Mouse (Mus musculus) kidney, postnatal 0 days (tissue): ENCODE data around the gene Arfrp1. TPM values are rescaled to one million over a fixed set of nuclear protein-coding genes. Genes with fewer than 3 reads are reported as not detected.

Experiments used
- ATAC-seq: fragments of 200-750 bp; cut with Nextera tagmentation; replicated peaks from 2 replicates; pipeline ENCODE4 v1.8.0; 2017; ENCODE audit warnings: low read depth, moderate number of reproducible peaks, moderate TSS enrichment, moderate library complexity; ENCODE audit not compliant: low FRiP score
- DNase-seq: peaks from one replicate; pipeline ENCODE4 v3.0.0-alpha.2; 2016; ENCODE audit warnings: low spot score
- H3K27ac ChIP-seq: fragments of 300-500 bp; sonication (generic); 2 replicates; pipeline ENCODE4 v1.5.1; 2014; ENCODE audit warnings: mild to moderate bottlenecking
- H3K27me3 ChIP-seq: fragments of 300-500 bp; sonication (generic); 2 replicates; pipeline ENCODE4 v1.6.1; 2014; ENCODE audit warnings: low read length, mixed read lengths; ENCODE audit not compliant: insufficient read depth
- H3K36me3 ChIP-seq: fragments of 300-500 bp; sonication (generic); 2 replicates; pipeline ENCODE4 v1.6.1; 2014; ENCODE audit warnings: low read length, mixed read lengths; ENCODE audit not compliant: insufficient read depth
- H3K4me1 ChIP-seq: fragments of 300-500 bp; sonication (generic); replicated peaks from 2 replicates; pipeline ENCODE4 v1.6.1; 2014; ENCODE audit warnings: antibody characterized with exemption, low read length, mixed read lengths; ENCODE audit not compliant: insufficient read depth
- H3K4me2 ChIP-seq: fragments of 300-500 bp; sonication (generic); 2 replicates; pipeline ENCODE4 v1.6.1; 2014; ENCODE audit warnings: mild to moderate bottlenecking, low read length, moderate library complexity, mixed read lengths
- H3K4me3 ChIP-seq: fragments of 300-500 bp; sonication (generic); replicated peaks from 2 replicates; pipeline ENCODE4 v1.5.1; 2014; ENCODE audit warnings: low read depth, low read length
- H3K9ac ChIP-seq: fragments of 300-500 bp; sonication (generic); 2 replicates; pipeline ENCODE4 v1.6.1; 2014; ENCODE audit warnings: low read depth, low read length
- H3K9me3 ChIP-seq: fragments of 300-500 bp; sonication (generic); replicated peaks from 2 replicates; pipeline ENCODE4 v1.6.1; 2016; ENCODE audit warnings: low read length, inconsistent platforms, mixed read lengths
- CTCF ChIP-seq: IDR thresholded peaks from 2 replicates; pipeline ENCODE4 v1.5.1; 2016; ENCODE audit warnings: antibody characterized with exemption, low read depth, mild to moderate bottlenecking, moderate library complexity
- WGBS: fragments of 180-500 bp; shearing (Covaris S2); extraction: QIAGEN DNeasy Blood & Tissue Kit; methylation state at CpG from one replicate; pipeline ENCODE4 v1.1.7; 2014; 5-methylcytosine and 5-hydroxymethylcytosine counted together
- polyA plus RNA-seq: library from polyadenylated mRNA; unstranded; fragments of >200 nt; fragmentation: Nextera tagmentation; extraction: Ambion mirVana; gene quantifications from 2 replicates; pipeline ENCODE4 v1.2.1, GENCODE M21; 2015

Arfrp1 gene
- polyA plus RNA-seq, 1 experiment from 2014 or later = 48.7 TPM

- ATAC-seq (peak; percentile 8), DNase-seq (no peak)
- H3K4me1 ChIP-seq = peaks cover 15% of the 10 kb centered on the region
- H3K4me2 ChIP-seq = peak overlapping the region; percentile 81
- WGBS = 4% methylated on average over 14 of the region's 14 CpGs
- no peaks in the 10 kb centered on the region for H3K9me3 ChIP-seq
- peak overlapping the region; percentile 87 for H3K4me3 ChIP-seq
- no peak for TF ChIP-seq CTCF
- peaks cover 23% of the 10 kb centered on the region for H3K36me3 ChIP-seq
- peak overlapping the region; percentile 87 for H3K9ac ChIP-seq
- no peaks in the 10 kb centered on the region for H3K27me3 ChIP-seq
- peak overlapping the region; percentile 95 for H3K27ac ChIP-seq
These were observed 731 bp downstream of the Arfrp1 start for GRCm38 (mm10) chr2:181364487-181364859.

DNA sequence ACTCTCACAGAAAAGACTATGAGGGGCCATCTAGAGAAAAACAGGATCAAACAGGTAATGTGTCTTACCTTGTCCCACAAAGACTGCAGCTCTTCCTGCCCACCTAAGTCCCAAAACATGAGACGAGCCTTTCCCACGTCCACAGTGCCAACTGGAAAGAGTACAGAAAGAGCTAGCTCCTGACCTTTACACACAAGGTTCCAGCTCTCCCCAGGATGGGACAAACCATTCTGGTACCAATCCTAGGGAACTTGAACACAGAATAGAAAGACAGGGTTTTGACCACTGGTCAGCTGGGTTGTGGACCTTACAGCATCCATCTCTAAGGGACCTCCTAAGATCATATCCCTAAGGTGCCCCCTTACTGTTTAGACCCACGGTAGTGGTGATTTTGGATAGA is 1.3 kb downstream of the Arfrp1 start:
- H3K4me2 ChIP-seq = peak overlapping the region; percentile 81
- peaks cover 28% of the 10 kb centered on the region for H3K36me3 ChIP-seq
- H3K9me3 ChIP-seq = no peaks in the 10 kb centered on the region
- peak overlapping the region; percentile 87 for H3K9ac ChIP-seq
- peak overlapping the region; percentile 87 for H3K4me3 ChIP-seq
- peaks cover 15% of the 10 kb centered on the region for H3K4me1 ChIP-seq
- 69% methylated on average over 3 of the region's 3 CpGs for WGBS
- DNase-seq (no peak), ATAC-seq (no peak)
- H3K27ac ChIP-seq = no peak overlapping the region
- H3K27me3 ChIP-seq = no peaks in the 10 kb centered on the region
- TF ChIP-seq CTCF = no peak

GRCm38 (mm10) chr2:181356780-181357179 is 8.4 kb downstream of the Arfrp1 start:
- no peaks in the 10 kb centered on the region for H3K4me1 ChIP-seq
- no peak for DNase-seq
- H3K27me3 ChIP-seq = no peaks in the 10 kb centered on the region
- H3K9ac ChIP-seq = no peak overlapping the region
- WGBS = 87% methylated on average over 3 of the region's 3 CpGs
- peaks cover 54% of the 10 kb centered on the region for H3K36me3 ChIP-seq
- no peak overlapping the region for H3K27ac ChIP-seq
- TF ChIP-seq CTCF = no peak
- no peaks in the 10 kb centered on the region for H3K9me3 ChIP-seq
- no peak overlapping the region for H3K4me2 ChIP-seq
- H3K4me3 ChIP-seq = no peak overlapping the region
- no peak for ATAC-seq

DNA sequence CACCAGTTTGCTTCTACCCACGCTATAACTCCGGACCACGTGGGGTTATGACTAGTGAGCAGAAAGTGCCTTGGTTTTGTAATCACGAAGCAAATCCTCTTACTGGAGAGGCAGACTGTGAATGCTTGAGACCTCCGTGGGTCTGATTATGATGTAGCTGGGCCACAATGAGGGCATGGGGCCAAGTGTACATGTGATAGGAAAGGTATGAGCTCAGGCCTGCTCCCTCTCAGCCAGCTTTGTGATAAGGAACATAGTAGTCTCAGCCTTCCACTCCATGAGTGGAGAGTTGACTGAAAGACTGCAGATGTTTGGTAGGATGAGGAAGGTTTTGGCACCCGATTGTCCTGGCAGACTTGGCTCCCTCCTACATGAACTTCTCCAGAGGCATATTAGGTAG is 22.4 kb downstream of the Arfrp1 start:
- H3K9ac ChIP-seq = no peak overlapping the region
- H3K9me3 ChIP-seq = no peaks in the 10 kb centered on the region
- no peaks in the 10 kb centered on the region for H3K27me3 ChIP-seq
- no peaks in the 10 kb centered on the region for H3K4me1 ChIP-seq
- DNase-seq = no peak
- H3K4me2 ChIP-seq = no peak overlapping the region
- no peak for TF ChIP-seq CTCF
- ATAC-seq = no peak
- WGBS = 92% methylated on average over 6 of the region's 6 CpGs
- H3K36me3 ChIP-seq = peaks cover 27% of the 10 kb centered on the region
- no peak overlapping the region for H3K27ac ChIP-seq
- no peak overlapping the region for H3K4me3 ChIP-seq

GRCm38 (mm10) chr2:181340426-181340825 is 24.8 kb downstream of the Arfrp1 start:
- H3K27ac ChIP-seq = no peak overlapping the region
- ATAC-seq = no peak
- no peaks in the 10 kb centered on the region for H3K4me1 ChIP-seq
- no peaks in the 10 kb centered on the region for H3K27me3 ChIP-seq
- no peak overlapping the region for H3K9ac ChIP-seq
- TF ChIP-seq CTCF = no peak
- no peak overlapping the region for H3K4me3 ChIP-seq
- no peaks in the 10 kb centered on the region for H3K9me3 ChIP-seq
- WGBS = 53% methylated on average over 4 of the region's 4 CpGs
- H3K4me2 ChIP-seq = no peak overlapping the region
- DNase-seq = peak; percentile 21
- peaks cover 34% of the 10 kb centered on the region for H3K36me3 ChIP-seq

GRCm38 (mm10) chr2:181334023-181334422 is 31.2 kb downstream of the Arfrp1 start:
- peak; percentile 75 for TF ChIP-seq CTCF
- no peak overlapping the region for H3K27ac ChIP-seq
- no peak overlapping the region for H3K9ac ChIP-seq
- peak; percentile 75 for DNase-seq
- H3K4me2 ChIP-seq = no peak overlapping the region
- no peak; the same call in 1 of the 2 replicates for ATAC-seq
- H3K27me3 ChIP-seq = no peaks in the 10 kb centered on the region
- no peak overlapping the region for H3K4me3 ChIP-seq
- peaks cover 47% of the 10 kb centered on the region for H3K36me3 ChIP-seq
- H3K9me3 ChIP-seq = no peaks in the 10 kb centered on the region
- no peaks in the 10 kb centered on the region for H3K4me1 ChIP-seq
- WGBS = 64% methylated on average over 3 of the region's 3 CpGs

GRCm38 (mm10) chr2:181332542-181332941 is 32.7 kb downstream of the Arfrp1 start:
- DNase-seq (no peak), ATAC-seq (no peak)
- Histone ChIP-seq H3K9ac (no peak overlapping the region), H3K27me3 (no peaks in the 10 kb centered on the region), H3K4me3 (no peak overlapping the region), H3K27ac (no peak overlapping the region), H3K4me1 (no peaks in the 10 kb centered on the region), H3K9me3 (no peaks in the 10 kb centered on the region), H3K36me3 (peaks cover 43% of the 10 kb centered on the region), H3K4me2 (no peak overlapping the region)
- no peak for TF ChIP-seq CTCF
